Mouse (Mus musculus) left cerebral cortex, adult 2 months (tissue): Measurements from ENCODE around the gene Tdrd7. TPM values are rescaled to one million over a fixed set of nuclear protein-coding genes. Genes with fewer than 3 reads are reported as not detected.

ENCODE experiments used
- DNase-seq, 2 experiments: peaks; one replicate each; pipeline ENCODE4 v3.0.0; 2021 to 2022; ENCODE audit warnings: low spot score in 2 of 2, mixed read lengths in 1 of 2; ENCODE audit errors: extremely low spot score in 1 of 2
- H3K27ac ChIP-seq: fragments of 200-600 bp; 2 replicates; pipeline ENCODE4 v1.8.1; 2022
- H3K4me3 ChIP-seq: fragments of 200-600 bp; 2 replicates; pipeline ENCODE4 v1.8.1; 2022
- CTCF ChIP-seq: fragments of 200-600 bp; IDR thresholded peaks from 2 replicates; pipeline ENCODE4 v1.8.1; 2022; ENCODE audit warnings: antibody characterized with exemption, mild to moderate bottlenecking, moderate library complexity
- intact Hi-C: fragments of 180-260 bp; cut with DNase I; formaldehyde crosslinking; loops from one replicate; pipeline ENCODE4 v1.15.1; 2025
- total RNA-seq, 2 experiments: library from RNA; stranded (reverse); gene quantifications; 2 replicates each; pipeline ENCODE4 v1.2.3; 2021

Gene Tdrd7
- total RNA-seq, 2 experiments from 2014 or later, result 26.5 to 31.5 TPM

DNA sequence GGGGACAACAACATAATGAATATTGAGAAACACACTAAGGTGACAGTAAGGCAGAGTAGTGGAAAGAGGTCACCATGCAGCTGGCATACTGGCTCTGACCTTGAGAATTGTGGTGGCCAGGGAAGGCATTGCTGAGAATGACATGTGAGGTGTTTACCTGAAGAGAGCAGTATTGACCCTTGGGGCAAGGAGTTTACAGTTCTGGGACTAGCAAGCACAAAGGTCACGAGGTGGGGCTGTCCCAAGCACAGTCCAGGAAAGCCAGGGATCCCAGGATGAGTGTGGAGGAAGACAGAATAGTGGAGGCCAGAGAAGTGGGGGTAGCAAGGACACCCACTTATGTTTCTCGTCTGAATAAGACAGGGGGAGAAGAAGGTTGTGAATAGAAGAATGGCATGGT lies 14.8 kb downstream of the Tdrd7 start:
- Histone ChIP-seq H3K27ac (no peak overlapping the region), H3K4me3 (no peak overlapping the region)
- intact Hi-C loops, result no loop called here
- TF ChIP-seq CTCF, result no peak
- no peak for DNase-seq

DNA sequence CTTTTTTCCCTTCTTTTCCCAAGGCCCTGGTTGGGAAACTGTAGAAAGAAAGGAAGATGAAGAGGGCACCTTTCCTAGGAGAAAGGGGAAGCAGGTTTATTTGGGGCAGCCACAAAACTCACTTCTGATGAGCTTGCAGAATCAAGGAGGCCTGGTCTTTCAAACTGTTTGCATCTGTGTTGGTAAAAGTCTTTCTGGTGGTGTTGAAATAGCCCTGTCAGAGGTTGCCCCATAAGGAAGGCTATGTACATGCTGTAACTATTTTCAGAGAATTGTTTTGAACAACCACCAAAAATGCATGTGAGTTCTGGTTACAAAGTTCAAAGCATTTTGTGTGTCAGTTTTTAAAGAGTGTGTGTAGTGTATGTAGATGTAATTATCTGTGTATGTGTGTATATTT lies 15.9 kb downstream of the Tdrd7 start:
- TF ChIP-seq CTCF, result no peak
- H3K4me3 ChIP-seq, result no peak overlapping the region
- no peak for DNase-seq
- intact Hi-C loops, result no loop called here
- H3K27ac ChIP-seq, result no peak overlapping the region

DNA sequence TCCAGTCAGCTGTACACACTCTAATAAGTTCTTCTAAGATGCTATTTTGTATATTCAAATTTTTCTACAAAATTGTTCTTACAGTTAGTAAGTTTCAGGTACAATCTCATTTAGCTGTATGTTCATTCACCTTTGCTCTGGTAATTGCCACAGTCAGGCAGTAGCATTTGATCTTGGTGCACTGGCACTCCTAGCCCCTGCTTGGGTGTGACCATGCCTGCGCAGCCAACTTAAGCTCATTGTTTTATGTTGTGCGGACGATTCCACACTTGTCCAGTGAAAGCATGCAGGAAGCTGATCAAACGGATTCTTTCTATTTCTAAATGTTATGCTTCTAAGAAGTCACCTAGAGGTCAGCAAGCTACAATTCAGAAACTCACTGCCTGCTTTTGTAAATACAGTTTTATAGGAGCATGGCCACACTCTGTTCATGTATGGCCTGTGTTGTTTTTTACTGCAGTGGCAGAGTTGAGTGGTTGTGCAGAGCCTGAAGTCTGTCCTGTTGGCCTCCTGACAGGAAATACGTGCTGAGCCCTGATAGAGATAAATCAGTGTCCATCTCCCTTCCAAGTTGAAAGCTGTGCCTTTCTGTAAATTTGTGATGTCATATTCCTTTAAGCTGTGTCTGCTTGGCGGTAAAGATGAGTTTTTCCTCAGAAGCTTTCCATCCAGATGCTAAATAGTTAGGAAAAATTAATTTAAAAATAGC lies 25.4 kb downstream of the Tdrd7 start:
- H3K4me3 ChIP-seq, result no peak overlapping the region
- no peak for DNase-seq
- H3K27ac ChIP-seq, result no peak overlapping the region
- intact Hi-C loops, result no loop called here
- no peak for TF ChIP-seq CTCF

DNA sequence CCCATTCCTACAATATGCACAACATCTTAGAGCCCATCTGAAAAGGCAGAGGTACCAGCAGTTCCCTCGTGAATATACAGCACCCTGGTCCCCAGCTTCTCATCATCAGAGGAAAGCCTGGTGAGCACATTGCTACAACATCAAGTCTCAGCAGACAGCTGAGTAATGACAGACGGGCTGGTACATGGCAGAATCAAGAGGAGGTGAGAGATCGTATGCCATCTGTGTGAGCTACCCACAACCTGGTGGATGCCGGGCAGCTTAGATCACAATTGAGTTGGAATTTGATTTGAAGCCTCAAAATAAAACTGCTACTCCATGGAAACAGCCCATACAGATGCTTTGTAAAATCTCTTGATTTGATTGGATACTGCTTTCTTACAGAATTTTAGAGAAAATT lies 33.4 kb downstream of the Tdrd7 start:
- no peak for DNase-seq
- H3K4me3 ChIP-seq, result no peak overlapping the region
- intact Hi-C loops, result no loop called here
- no peak overlapping the region for H3K27ac ChIP-seq
- TF ChIP-seq CTCF, result no peak

DNA sequence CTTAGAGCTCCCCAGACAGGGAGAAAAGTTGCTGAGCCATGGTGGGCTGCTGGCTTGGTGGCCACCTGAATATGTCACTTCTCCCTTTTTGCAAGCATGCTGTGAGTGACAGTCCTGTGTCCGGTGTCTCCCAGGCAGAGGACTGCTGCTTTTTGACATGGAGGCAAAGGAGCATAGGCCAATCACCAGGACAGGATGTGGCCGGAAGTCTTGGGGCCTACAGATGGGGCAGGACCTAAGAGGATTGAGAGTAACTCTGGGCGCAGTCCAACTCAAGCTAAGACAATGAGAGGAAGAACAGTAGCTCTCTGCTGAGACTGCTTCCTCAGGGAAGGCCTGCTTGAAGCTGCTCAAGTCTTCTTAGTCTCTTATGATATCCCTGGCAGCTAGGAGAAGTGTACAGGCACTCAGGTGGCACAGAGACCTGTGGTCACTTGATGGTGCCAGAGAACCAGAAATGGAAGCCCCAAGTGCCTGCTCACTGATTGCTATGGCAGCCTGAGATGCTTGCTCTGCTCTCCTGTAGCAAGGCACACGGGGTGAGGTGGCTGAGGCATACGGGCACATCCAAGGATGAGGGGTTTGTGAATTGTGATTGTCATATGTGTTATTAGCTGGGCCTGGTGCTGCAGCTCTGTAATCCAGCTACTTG lies 43.1 kb downstream of the Tdrd7 start:
- no peak for TF ChIP-seq CTCF
- intact Hi-C loops, result no loop called here
- H3K27ac ChIP-seq, result no peak overlapping the region

DNA sequence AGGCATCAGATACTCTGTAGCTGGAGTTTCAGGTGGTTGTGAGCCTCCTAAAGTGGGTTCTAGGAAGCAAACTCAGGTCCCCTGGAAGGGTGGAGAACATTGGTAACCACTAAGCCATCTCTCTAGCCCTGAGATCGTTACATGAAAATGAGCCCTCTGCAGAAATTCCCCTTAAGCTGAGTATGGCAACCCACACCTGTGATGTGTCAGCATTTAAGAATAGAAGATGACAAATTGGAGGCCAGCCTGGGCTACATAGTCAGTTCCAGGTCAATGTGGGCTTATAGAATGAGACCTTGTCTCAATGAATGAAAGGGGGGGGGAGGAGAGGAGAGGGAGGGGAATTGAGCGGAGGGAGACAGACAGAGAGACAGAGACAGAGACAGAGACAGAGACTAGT lies 46.6 kb downstream of the Tdrd7 start:
- no peak overlapping the region for H3K27ac ChIP-seq
- no peak for TF ChIP-seq CTCF
- no peak for DNase-seq
- no peak overlapping the region for H3K4me3 ChIP-seq
- intact Hi-C loops, result no loop called here

More for the DNA sequence above, 43.1 kb downstream of the Tdrd7 start:
- H3K4me3 ChIP-seq, result no peak overlapping the region
- DNase-seq, result no peak

DNA sequence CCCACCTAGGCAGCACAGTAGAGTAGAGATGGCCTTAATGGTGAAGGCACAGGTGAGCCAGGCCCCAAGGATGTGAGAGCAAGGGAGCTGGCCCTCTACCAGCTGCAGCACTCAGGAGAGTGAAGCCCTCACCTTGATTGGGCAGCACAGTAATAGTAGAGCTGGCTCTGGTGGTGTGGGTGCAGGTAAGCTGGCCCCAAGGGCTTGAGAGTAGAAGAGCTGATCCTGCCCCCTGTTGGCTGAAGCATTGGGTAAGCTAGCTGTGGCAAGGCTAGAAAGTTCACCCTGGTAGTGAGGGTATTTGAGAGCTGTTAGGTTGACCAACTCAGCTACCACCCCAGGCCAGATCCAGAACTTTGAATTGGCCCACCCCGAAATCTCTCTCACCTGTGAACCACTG lies 50.5 kb downstream of the Tdrd7 start:
- Histone ChIP-seq H3K4me3 (no peak overlapping the region), H3K27ac (no peak overlapping the region)
- no peak for DNase-seq
- intact Hi-C loops, result no loop called here
- TF ChIP-seq CTCF, result no peak; the same call in 1 of the 2 replicates

DNA sequence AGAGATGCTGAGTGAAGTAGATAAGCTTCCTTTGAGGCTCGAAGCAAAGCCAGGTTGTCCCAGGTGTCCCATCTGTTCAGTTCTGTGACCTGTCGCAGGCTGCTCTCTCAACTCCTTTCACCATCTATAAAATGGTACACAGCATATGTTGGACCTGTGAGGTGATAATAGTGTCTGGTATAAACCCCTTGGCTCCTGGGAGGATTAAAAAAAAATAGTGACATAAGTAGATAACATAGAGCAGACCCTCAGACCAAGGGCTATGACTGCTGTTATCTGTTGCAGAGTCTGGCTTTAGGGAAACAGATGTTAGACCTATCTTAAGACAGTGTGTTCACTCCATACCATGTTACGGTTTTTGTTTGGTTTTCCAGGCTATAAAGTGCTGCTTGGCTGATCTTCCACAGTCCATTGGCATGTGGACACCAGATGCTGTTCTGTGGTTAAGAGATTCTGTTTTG lies 57.9 kb downstream of the Tdrd7 start:
- no peak for DNase-seq
- no peak for TF ChIP-seq CTCF
- no peak overlapping the region for H3K27ac ChIP-seq
- H3K4me3 ChIP-seq, result no peak overlapping the region
- intact Hi-C loops, result no loop called here

DNA sequence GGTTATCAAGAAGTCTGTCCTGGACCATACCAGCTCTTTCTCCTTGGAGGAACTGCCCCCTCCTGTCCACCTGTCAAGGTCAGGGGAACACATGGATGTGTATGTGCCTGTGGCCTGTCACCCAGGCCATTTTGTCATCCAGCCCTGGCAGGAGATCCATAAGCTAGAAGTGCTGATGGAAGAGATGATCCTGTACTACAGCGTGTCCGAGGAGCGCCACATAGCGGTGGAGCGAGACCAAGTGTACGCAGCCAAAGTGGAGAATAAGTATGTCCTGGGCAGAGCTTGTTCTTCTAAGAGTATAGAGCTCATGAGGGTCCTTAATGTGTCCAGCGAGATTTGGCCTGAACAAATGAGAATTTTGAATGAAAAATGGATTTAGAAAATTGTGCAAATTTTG lies 60.8 kb downstream of the Tdrd7 start:
- peak; percentile 62 for TF ChIP-seq CTCF

DNA sequence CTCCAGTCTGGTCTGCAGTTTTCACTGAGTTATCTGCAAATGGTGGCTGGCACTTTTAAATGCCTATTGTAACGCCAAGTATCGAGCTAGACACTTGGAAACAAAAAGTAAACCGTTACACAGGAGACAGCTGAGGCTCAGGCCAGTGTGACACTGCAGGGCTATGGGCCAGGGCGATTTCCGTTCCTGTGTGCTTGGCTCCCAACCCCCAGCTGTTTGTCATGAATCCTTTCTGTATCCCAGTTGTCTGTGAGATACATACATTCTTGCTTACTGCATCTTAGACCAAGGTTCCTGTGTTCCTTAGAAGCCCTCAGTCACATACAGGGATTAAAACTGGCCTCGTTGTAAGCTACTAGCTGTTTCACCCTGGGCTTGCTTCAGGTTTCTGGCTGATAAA lies 63.1 kb downstream of the Tdrd7 start:
- H3K27ac ChIP-seq, result no peak overlapping the region
- no peak for TF ChIP-seq CTCF
- H3K4me3 ChIP-seq, result no peak overlapping the region
- intact Hi-C loops, result loop anchor here (5.0 kb wide), 1 partner anchor 86 kb away; no protein-coding TSS in a partner anchor
- no peak for DNase-seq

More for the DNA sequence above, 60.8 kb downstream of the Tdrd7 start:
- DNase-seq, result peak in 1 of 2 experiments; percentile 44
- Histone ChIP-seq H3K4me3 (no peak overlapping the region), H3K27ac (no peak overlapping the region)
- intact Hi-C loops, result loop anchor here (5.0 kb wide), 1 partner anchor 84 kb away; no protein-coding TSS in a partner anchor

DNA sequence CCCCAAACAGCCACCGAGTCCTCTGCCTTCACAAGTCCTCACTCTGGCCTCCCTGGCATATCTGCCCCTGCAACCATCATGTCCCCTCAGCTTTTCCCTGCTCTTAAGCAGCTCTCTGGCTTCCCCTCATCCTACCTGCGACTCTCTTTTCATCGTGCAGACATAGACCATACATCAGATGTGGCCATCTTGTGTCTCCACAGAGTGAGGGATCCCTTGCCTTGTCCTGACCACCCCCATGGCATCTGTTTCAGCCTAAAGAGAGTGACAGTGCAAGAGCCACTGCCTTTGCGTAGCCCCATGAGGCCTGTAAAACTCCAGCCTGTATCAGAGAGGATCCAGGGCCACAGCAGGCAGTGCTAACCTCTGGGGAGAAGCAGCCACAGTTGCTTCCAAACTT lies 63.6 kb downstream of the Tdrd7 start:
- no peak for DNase-seq
- Histone ChIP-seq H3K27ac (no peak overlapping the region), H3K4me3 (no peak overlapping the region)
- intact Hi-C loops, result loop anchor here (5.0 kb wide), 1 partner anchor 86 kb away; no protein-coding TSS in a partner anchor
- no peak for TF ChIP-seq CTCF

DNA sequence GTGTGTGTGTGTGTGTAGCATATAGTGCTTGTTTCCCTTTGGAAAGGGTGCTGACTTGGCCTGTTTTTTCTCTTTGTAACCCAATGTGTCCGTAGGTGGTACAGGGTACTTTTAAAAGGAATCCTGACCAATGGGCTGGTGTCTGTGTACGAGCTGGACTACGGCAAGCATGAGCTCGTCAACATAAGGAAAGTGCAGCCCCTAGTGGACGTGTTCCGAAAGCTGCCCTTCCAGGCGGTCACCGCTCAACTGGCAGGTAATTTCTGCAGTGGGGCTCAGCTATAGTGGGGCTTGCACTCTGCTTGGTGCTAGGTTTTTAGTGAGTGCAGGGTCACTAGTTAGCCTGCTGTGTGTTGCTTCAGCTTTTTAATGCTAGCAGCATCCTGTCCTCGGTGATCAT lies 64.4 kb downstream of the Tdrd7 start:
- intact Hi-C loops, result loop anchor here (5.0 kb wide), 1 partner anchor 87 kb away; no protein-coding TSS in a partner anchor
- no peak overlapping the region for H3K4me3 ChIP-seq
- H3K27ac ChIP-seq, result no peak overlapping the region
- TF ChIP-seq CTCF, result peak; percentile 41
- DNase-seq, result no peak
